Mouse (Mus musculus) urinary bladder, postnatal 14 days (tissue): Measurements from ENCODE around the gene Methig1.
"Not testable (repeated sequence)": the region's sequence is repeated elsewhere in the genome, so short reads cannot be mapped to it uniquely, and the experiment has no call there.

Experiments used
- DNase-seq: peaks from one replicate; pipeline ENCODE4 v3.0.0; 2021; ENCODE audit warnings: low spot score

The Methig1 gene

DNA sequence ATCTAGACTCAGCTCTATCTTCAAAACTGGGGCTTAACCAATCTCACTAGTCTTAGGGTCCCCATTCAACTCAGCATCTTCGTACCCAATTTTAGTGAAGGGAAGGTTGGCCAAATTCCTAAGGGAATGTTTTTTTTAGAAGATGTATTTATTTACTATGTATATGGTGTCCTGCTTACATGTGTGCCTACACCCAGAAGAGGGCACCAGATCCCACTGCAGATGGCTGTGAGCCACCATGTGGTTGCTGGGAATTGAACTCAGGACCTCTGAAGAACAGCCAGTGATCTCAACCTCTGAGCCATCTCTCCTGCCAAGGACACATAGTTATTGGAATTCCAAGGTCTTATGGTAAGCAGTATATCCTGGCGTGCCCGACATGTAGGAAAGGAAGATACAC lies 42.6 kb downstream of the Methig1 start:
- no peak for DNase-seq

DNA sequence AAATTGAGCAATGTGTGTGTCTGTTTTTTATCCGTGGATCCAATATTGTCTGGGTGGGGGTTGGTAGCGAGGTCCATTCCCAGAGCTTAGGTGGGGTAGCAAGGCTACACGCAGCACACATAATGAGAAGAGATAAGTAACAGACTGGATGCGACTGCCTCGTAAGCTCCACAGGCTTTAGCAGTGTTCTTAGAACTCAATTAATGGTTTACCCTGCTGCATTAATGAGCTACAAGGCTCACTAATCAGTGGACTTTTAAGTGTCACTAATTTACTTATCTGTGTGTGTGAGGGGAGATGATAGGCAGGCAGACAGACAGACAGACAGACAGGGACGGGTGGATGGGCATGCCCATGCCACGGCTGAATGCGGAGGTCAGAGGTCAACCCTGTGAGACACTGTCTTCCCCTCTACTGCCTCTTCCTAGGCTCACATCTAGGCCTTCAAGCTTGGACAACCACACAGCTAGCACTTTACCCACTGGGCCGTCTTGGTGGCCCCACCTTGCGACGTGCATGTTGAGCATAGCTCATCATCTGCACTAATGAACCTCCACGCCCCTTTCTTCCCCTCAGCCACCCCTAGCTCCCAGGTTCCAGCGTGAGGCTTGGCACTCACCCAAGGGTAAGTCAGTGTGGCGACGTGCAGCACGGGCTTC lies 47.8 kb downstream of the Methig1 start:
- DNase-seq, result no peak

DNA sequence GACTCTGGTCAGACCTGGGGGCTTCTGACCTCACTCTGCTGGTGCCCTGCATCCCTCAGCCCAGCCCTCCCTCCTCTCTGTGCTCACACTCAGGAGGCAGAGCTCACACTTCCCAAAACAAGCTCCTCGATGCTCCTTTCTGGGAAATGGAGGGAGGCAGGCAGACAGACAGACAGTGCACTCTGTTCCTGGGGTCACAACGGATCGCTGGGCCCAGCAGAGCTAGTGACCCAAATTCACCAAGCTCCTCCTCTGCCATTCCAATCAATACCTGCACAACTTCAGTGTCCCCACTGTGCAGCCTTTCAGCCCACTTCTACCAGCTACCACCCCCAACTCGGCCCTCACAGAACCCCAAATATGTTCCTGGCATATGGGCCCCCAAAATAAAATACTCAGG lies 48.9 kb downstream of the Methig1 start:
- DNase-seq, result no peak

DNA sequence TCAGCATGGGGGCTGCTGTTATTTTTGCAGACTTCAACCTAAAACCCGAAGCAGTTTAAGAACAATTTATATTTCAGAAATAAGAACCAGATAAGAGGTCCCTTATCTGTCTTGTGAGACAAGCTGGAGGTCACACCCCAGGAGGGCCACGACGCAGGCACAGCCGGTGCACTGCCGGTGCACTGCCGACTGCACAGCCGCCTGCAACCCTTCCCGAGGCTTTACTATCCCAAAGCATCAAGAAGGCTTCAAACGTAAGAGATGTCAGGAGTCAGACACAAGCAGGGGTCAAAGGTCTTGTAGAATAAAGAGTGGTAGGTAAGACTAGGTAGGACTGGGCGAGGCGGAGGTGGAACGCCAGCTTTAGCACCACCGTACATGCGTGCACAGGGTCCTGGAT lies 49.4 kb downstream of the Methig1 start:
- DNase-seq, result no peak

DNA sequence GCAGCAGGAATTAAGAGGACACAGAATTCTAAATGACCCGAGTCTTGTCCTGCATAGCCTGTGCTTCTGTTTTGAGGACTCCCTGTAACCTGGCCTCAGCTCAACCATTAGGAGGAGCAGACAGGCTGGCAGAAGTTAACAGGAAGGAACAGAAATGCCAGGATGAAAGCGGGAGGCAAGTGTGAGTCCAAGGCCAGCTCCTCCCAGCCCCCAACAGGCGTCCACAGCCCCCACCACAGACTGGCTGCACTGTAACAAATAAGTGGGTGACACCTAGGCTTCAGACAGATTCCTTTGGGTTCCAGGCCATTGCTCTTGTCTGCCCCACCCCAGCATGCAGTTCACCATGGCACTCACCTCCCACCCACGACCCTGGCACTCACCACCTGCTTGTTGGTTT lies 49.8 kb downstream of the Methig1 start:
- DNase-seq, result no peak

DNA sequence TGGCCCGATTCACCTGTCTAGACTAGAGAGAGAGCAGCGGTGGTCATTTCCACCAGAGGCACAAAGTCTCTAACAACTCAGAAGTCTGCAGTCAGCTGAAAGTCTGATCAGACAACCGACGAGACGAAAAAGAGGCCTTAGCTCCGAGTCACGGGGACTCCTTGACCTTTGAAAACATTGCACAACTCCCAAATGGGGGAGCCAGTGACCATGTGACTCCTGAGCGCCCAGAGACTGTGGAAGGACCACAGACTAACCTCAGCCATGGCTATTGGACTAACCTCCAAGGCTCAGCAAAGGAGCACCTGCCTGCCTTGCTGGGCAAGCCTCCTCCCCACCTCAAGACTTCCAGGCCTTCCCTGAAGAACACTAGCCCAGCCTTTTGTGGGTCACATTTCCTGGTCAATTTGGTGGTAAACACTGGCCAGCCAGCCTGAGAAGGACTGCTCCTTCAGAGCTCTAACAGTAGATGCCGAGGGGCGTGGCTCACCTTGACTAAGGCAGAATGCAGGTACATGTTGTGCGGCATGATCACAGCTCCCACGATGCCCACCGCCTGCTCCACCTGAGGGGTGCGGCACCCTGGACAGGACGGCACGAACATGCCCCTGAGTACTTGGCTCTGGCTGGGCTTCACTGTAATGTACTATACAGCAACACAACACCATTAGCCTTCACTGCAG lies 50.5 kb downstream of the Methig1 start:
- no peak for DNase-seq

DNA sequence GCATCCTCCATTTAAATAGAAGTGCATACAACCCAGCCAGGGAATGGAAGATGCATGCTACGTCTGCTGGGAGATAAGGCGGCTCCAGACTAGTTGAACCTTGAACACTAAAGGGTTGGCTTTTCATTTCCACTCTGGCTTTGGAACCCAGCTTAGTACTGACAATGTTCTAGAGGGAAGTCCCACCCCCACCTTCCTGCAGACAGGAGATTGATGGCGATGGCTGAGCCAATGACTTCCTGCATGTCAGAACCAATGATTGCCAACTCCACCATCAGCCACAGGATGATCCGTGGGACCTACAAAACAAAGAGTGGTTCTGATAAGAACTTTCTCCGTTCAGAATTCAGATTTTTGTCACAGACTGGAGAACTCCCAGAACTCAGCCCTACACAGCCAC lies 53.1 kb downstream of the Methig1 start:
- DNase-seq, result no peak

DNA sequence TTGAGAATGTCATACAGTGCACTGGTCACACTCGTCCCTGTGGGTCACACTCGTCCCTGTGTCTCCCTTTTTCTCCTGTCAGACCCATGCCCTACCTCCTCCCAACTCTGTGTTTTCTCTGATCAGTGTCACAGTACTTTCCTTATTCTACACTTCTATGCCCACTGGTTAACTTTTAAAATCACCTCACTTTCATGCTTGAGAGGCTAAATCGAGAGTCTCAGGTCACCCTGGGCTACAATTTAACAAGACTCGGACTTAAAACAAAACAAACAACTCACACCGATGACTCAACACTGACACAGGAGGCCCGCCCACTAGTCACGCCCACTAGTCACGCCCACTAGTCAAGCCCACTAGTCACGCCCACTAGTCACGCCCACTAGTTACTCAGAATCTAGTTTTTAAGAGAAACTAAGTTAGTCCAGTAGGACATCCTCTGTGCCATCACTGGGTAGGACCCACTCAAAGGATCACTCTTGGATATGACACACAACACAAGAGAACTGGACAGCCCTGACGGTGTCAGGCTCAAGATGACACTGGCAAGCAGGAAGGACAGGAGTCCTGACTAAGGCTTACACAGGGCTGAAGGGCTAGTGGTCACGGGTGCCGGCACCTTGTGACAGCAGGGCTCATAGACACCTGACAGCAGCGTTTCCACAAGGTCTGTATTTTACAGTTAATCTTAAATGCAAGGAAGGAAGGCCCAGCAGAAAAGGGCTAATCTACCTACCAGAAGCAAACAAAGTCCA lies 58.1 kb downstream of the Methig1 start:
- DNase-seq, result peak; percentile 74

DNA sequence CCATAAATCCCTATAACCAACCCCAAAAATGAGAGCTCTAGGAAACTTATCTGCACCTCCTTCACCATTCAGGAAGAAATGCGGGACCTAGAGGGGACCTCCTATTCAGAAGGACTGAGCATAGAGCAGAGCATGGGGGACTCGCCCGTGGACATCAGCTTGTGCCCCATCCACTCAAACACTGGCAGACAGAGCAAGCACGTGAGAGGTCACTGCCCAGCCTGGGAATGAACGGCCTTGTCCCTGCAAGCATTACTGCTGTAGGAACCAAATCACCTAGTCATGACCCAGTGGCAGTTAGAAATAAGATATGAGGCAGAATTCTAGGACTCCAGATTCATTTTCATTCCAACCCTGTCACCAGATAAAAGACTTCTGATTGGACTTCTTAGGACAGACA lies 58.8 kb downstream of the Methig1 start:
- no peak for DNase-seq

DNA sequence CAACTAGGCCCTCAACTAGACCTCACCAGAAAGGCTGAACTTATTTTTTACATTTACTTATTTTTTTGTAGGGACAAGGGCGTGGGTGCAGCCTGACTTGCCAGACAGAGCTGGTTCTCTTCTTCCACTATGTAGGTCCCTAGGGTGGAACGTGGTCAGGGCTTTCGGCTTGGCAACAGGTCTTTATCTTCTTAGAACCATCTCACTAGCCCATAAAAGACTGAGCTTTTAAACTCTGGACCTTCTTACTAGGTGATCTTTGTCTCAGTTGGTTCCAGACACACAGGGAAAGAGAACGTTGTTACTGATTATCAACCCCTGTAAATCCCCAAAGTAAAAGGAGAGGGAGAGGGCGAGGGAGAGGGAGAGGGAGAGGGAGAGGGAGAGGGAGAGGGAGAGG lies 60.4 kb downstream of the Methig1 start:
- no peak for DNase-seq

DNA sequence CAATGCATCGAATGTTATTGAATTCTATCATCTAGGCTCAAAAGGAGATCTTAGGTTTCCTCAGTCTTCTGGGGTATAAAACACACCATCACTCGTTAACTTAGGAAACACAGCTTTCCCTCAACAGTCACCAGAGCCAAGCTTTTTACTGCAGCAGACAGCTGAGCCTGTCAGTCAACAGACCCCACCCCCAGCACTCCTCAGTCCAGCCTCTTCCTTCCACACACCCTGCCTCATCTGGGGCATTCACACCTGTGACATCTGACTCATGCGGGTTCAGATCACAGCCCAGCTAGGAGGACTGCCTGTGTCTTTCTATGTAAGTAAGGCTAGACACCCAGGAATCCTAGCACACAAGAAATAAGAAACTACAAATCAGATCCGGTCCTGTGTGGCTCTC lies 61.1 kb downstream of the Methig1 start:
- peak; percentile 22 for DNase-seq

DNA sequence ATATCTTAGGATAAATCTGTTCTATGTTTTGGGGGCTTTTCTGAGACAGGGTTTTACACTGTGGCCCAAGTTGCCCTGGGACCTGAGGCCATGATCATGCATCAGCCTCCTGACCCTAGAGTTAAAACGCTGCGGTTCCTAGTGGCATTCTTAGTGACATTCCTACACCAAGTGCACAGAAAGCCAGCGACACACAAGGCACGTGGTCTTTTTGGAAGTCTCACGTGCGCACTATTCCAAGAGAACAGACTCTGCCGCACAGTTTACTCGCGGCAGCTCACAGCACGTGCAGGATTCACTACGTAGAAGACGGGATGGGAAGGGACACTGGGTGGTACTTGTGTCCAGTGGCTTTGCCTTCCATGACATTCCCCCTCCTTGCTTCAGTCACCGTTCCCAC lies 62.0 kb downstream of the Methig1 start:
- no peak for DNase-seq

DNA sequence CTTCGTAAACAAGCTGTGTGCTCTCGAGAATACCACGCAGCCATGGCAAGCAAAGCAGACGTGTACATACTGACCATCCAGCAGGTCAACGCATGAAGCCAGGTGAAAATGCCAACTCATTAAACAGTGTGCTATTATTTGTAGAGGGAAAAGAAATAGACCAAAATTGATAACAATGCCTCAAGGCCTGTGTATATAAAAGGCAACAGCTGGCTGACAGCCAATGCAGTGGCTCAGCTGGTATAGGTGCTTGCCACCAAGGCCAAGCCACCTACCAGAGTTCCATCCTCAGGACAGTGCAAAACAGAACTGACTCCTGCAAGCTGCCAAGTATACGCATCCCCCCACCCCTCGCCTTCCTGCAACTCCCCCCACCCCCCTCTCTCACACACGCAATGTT lies 62.7 kb downstream of the Methig1 start:
- peak; percentile 48 for DNase-seq

DNA sequence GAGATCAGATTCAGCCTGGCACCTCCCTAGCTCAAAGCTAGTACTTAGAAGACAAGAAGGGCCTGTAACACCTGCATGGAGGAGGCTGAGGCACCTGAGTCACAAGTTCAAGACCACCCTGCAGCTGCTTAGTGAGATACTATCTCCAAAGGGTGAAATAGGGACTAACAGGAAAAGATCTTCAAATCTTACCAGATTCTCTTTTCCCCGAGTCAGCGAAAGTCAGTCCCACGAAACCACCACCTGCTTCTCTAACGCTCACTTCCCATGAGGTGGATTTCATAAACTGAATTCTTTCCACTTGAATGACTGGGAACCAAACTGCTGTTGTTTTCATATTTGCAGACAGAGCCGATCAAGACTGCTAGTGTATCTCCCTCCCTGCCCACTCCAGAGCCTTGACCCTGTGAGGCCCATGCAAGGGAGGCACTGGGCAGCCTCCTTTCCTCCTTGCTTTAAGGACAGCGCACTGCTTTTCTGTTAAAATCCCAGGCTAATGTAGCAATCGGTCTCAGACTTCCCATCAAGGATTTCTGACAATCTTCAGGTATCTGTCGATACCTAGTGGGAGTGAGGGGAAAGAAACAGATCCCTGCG lies 65.0 kb downstream of the Methig1 start:
- no peak for DNase-seq

DNA sequence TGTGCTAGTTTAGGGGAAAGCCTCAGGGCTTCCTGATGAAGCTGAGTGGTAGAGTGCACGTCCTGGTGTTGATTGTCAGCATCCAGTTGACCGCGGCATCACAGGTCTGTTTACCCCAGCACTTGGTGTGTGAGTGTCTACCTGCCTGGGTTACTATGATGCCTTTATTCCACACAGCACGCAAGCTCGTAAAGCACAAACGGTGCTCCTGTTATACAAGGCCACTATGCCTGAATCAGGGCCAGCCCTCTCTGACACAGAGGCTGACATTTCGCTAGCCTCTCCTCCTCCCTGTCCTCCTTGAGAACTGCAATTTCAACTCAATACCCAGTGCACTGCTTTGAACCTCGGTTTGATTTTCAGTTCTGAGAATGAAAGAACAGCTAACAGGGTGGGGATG lies 66.4 kb downstream of the Methig1 start:
- DNase-seq, result no peak

DNA sequence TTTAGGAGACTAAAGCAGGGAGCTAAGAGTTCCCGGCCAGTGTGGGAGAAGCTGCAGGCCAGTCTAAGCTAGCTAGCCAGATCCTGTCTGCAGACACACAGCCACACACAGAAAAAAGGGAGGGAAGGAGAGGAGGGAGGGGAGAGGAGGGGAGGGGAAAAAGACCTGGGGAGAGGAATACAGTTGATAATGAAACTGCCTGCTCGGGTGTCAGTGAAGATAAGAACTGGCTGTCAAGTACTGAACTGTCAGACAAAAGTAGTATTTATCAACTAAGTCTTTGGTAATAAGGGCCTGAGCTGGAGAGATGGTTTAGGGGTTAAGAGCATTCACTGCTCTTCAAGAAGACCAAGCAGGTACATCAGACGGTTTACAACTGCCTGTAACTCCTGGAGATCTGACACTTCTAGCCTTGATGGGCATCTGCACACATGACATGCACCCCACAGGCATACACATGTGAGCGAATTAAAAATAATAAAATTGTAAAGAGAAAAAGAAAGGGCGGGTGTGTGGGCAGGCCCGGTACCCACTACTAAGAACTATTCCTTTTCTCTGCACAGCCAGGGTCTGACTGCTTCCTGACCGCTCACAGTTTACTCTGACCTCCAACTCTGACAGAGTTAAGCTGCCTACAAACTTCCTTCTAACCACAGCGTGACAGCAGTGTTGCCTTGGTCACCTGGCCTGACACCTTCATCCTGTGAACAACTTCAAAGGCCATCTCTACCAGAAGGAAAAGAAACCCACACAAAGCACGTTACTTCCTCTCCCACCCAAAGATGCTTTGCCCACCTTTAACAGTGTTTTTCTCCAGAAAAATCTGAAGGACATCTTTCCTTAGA lies 67.2 kb downstream of the Methig1 start:
- no peak for DNase-seq

DNA sequence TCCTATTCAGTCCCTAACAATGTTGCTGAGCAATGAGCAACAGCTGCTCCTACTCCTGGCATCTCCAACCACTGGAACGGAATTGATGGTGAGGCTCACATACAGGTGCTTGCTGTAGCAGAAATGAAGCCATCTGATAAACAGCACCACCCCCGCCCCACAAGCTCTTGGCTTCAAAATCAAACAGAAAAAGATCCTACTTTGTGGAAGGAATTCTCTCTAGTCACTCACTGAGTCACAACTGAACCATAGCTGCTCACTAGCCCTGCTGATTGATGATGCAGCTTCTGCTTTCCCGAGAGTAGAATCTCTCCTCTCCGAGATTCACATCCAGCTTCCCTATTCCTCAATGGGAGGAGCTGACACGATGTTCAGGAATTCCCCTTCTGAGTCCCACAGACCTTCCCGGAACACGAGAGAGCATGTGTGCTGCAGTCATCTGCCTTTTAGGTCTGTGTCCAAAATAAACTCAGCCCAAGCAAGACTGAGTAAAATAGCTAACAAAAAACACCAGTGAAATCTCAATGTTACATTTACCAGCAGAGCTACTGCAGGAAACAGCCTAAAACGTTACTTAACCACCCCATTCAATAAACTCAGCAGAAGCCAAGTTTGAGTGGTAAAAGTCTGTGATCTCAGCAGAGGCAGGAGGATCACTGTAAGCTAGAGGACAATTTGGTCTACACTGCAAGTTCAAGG lies 68.3 kb downstream of the Methig1 start:
- no peak for DNase-seq

DNA sequence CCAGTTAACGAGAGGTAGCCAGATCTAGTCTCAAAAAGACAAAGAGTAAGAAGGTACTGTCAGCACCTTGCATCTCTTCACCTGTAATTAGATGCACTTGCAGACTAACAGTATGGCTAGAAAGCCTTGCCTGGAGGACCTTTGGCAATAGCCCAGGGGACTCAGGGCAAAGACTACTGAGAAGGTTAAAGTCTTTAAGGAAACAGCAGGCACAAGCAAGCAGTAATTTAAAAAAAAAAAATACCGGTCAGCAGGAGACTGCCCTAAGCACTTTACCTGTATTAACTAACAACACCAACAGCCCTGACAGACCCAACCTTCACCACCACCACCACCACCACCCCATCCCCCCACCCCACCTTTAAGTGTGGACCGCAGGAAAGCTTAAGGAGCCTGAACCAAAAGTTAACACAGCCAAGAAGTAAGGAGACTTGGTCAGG lies 68.8 kb downstream of the Methig1 start, which contains the start of gene Gm5475:
Gm5475 (plus strand) TSS at position 390 of the 440 bp plus-strand sequence.
- not testable (repeated sequence) for DNase-seq

DNA sequence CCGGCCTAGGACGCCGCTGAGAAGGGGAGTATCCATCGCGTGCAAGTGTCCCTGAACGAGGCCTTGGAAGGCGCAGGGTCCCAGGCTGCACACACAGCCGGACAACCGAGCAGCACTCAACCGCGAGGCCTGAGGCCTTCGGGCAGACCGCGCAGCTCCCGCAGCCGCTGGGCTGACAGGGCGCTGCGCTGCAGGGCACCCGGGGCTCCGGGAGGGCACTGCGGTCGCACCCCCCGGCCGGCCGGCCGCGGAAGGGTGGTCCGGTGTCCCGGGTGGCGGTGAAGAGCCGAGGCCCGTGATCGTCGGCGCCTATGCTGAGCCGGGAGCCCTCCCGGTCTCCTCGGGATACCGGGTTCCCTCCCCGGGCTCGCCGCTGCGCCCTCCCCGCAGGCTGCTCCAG lies 69.5 kb downstream of the Methig1 start:
- DNase-seq, result peak; percentile 34

DNA sequence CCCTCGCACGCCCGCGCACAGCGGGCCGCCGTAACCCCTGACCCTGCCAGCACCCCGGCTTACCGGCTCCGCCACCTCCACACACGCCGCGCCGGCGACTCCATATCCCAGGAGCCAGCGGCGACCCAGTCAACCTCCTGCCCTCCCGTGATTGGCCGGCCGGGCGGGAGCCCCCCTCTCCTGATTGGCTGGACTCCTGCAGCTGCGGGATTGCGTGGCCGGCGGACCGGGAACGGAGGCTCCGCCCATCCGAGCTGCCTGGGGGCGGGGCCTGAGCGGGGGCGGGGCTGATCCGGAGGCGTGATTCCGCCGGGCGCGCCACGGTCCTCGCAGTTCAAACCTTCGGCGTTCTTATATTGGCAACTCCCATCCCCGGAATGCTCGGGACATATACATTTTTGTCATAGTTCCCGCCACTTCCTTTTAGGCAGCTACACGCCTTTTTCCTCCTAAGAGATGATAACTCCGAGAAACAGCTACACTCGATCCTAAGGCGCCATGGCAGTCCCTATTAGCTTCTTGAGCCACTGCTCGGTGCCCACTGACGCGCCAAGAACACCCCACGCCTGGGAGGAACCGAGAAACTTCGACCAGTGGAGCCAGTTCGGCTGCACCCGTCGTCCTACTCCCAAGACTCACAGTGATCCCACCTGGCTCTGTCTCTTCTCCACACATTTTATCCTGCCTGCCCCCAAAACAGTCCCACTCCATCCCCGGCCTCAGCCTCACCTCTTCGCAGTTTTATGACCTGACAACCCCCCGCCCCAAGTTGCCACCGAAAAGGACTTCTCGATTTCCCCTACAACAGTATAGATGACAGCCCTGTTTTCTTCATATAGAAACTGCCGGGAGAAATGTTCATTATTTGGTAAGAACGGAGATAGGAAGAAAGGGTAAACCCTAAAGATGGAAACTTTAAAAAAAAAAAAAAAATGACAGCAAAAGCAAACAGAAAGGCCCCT lies 70.2 kb downstream of the Methig1 start:
- peak; percentile 97 for DNase-seq
